Mouse (Mus musculus) thymus, adult 2 months (tissue): ENCODE data around the gene Dad1. TPM values are rescaled to one million over a fixed set of nuclear protein-coding genes. Genes with fewer than 3 reads are reported as not detected.
A peak's percentile ranks its signal among the peaks of the same experiment; 100 is the strongest.

Experiments used
- DNase-seq: peaks from one replicate; pipeline ENCODE4 v3.0.0; 2021
- H3K27ac ChIP-seq: fragments of 200-500 bp; 2 replicates; pipeline ENCODE4 v1.5.1; 2012; ENCODE audit warnings: low read length, control low read depth; ENCODE audit not compliant: control insufficient read depth, insufficient read depth
- H3K27me3 ChIP-seq: fragments of 200-500 bp; 2 replicates; pipeline ENCODE4 v1.6.1; 2012; ENCODE audit warnings: mild to moderate bottlenecking, low read length, moderate library complexity, mixed read lengths; ENCODE audit not compliant: control insufficient read depth, insufficient read depth
- H3K36me3 ChIP-seq: fragments of 200-500 bp; 2 replicates; pipeline ENCODE4 v1.6.1; 2012; ENCODE audit warnings: mild to moderate bottlenecking, low read length, moderate library complexity; ENCODE audit not compliant: control insufficient read depth, insufficient read depth
- H3K4me1 ChIP-seq: fragments of 200-500 bp; replicated peaks from 2 replicates; pipeline ENCODE4 v1.6.1; 2012; ENCODE audit warnings: low read length; ENCODE audit not compliant: control insufficient read depth, insufficient read depth
- H3K4me3 ChIP-seq: fragments of 200-500 bp; 2 replicates; pipeline ENCODE4 v1.5.1; 2012; ENCODE audit warnings: mild to moderate bottlenecking, low read length, control low read depth, moderate library complexity; ENCODE audit not compliant: control insufficient read depth, insufficient read depth
- CTCF ChIP-seq: fragments of 200-500 bp; IDR thresholded peaks from 2 replicates; pipeline ENCODE4 v1.5.1; 2012; ENCODE audit warnings: mild to moderate bottlenecking, control low read depth, low read length, moderate library complexity, borderline replicate concordance; ENCODE audit not compliant: control insufficient read depth, poor library complexity, insufficient read depth; ENCODE audit errors: extremely low read depth
- POLR2A ChIP-seq: fragments of 200-500 bp; IDR thresholded peaks from 2 replicates; pipeline ENCODE4 v1.6.1; 2012; ENCODE audit warnings: mild to moderate bottlenecking, low read length, control low read depth, moderate library complexity; ENCODE audit not compliant: control insufficient read depth, poor library complexity, insufficient read depth; ENCODE audit errors: extremely low read depth
- WGBS: fragments of 180-500 bp; shearing (Covaris S2); methylation state at CpG from one replicate; pipeline ENCODE4 v1.1.7; 2018; 5-methylcytosine and 5-hydroxymethylcytosine counted together
- polyA plus RNA-seq: library from polyadenylated mRNA; depleted of rRNA; stranded (reverse); fragments of >200 nt; gene quantifications from 2 replicates; pipeline ENCODE4 v1.2.3, GENCODE M21; 2012

Dad1 gene
- polyA plus RNA-seq, 1 experiment: 641 TPM

GRCm38 (mm10) chr14:54222289-54222727 lies 31.6 kb downstream of the Dad1 start:
- Histone ChIP-seq H3K4me1 (peaks cover 80% of the 10 kb centered on the region), H3K27ac (peak overlapping the region; percentile 90), H3K4me3 (no peak overlapping the region), H3K27me3 (no peaks in the 10 kb centered on the region), H3K36me3 (peaks cover 77% of the 10 kb centered on the region)
- TF ChIP-seq POLR2A (no peak), CTCF (no peak)
- WGBS: 51% methylated on average over 8 of the region's 8 CpGs
- DNase-seq: no peak

- H3K27me3 ChIP-seq: no peaks in the 10 kb centered on the region
- 95% methylated on average over 6 of the region's 6 CpGs for WGBS
- no peak for DNase-seq
- peaks cover 77% of the 10 kb centered on the region for H3K4me1 ChIP-seq
- H3K27ac ChIP-seq: peak overlapping the region; percentile 90
- no peak overlapping the region for H3K4me3 ChIP-seq
- TF ChIP-seq POLR2A (no peak), CTCF (no peak)
- peaks cover 84% of the 10 kb centered on the region for H3K36me3 ChIP-seq
These were observed 32.3 kb downstream of the Dad1 start for GRCm38 (mm10) chr14:54221641-54222040.

- Histone ChIP-seq H3K4me1 (peaks cover 73% of the 10 kb centered on the region), H3K27ac (peak overlapping the region; percentile 90), H3K36me3 (peaks cover 91% of the 10 kb centered on the region), H3K4me3 (peak overlapping the region; percentile 7; the same call in 1 of the 2 replicates), H3K27me3 (no peaks in the 10 kb centered on the region)
- 90% methylated on average over 8 of the region's 8 CpGs for WGBS
- no peak for DNase-seq
- TF ChIP-seq POLR2A: no peak
- TF ChIP-seq CTCF: no peak
These were observed 33.0 kb downstream of the Dad1 start for GRCm38 (mm10) chr14:54220726-54221494.

- TF ChIP-seq CTCF: no peak
- TF ChIP-seq POLR2A: no peak
- Histone ChIP-seq H3K4me3 (0 out of 2 replicates have a peak overlapping the region, but pooled peaks have one; percentile 7), H3K36me3 (peaks cover 100% of the 10 kb centered on the region), H3K4me1 (peaks cover 71% of the 10 kb centered on the region), H3K27me3 (no peaks in the 10 kb centered on the region), H3K27ac (peak overlapping the region; percentile 90)
- DNase-seq: no peak
- WGBS: 92% methylated on average over 7 of the region's 7 CpGs
These were observed 34.1 kb downstream of the Dad1 start for GRCm38 (mm10) chr14:54219849-54220248.

GRCm38 (mm10) chr14:54219256-54219655 lies 34.6 kb downstream of the Dad1 start:
- no peak for TF ChIP-seq CTCF
- TF ChIP-seq POLR2A: no peak
- 92% methylated on average over 8 of the region's 8 CpGs for WGBS
- peak overlapping the region; percentile 43 for H3K4me3 ChIP-seq
- no peaks in the 10 kb centered on the region for H3K27me3 ChIP-seq
- no peak for DNase-seq
- peak overlapping the region; percentile 90 for H3K27ac ChIP-seq
- H3K36me3 ChIP-seq: peaks cover 100% of the 10 kb centered on the region
- peaks cover 70% of the 10 kb centered on the region for H3K4me1 ChIP-seq

GRCm38 (mm10) chr14:54218721-54219120 lies 35.2 kb downstream of the Dad1 start:
- TF ChIP-seq POLR2A (no peak), CTCF (no peak)
- Histone ChIP-seq H3K36me3 (peaks cover 100% of the 10 kb centered on the region), H3K4me1 (peaks cover 68% of the 10 kb centered on the region), H3K27ac (peak overlapping the region; percentile 90), H3K4me3 (peak overlapping the region; percentile 23), H3K27me3 (no peaks in the 10 kb centered on the region)
- DNase-seq: no peak
- WGBS: 89% methylated on average over 9 of the region's 9 CpGs
